Mouse (Mus musculus) cerebellum, adult 2 months (tissue): ENCODE results near the gene Slc22a21.

Experiments
- CTCF ChIP-seq: fragments of 200-500 bp; IDR thresholded peaks from 2 replicates; pipeline ENCODE4 v1.5.1; 2011; ENCODE audit warnings: low read depth, mild to moderate bottlenecking, control low read depth, low read length, moderate library complexity, borderline replicate concordance; ENCODE audit not compliant: insufficient read depth
- POLR2A ChIP-seq: fragments of 200-500 bp; IDR thresholded peaks from 2 replicates; pipeline ENCODE4 v1.6.1; 2011; ENCODE audit warnings: low read length, control low read depth, borderline replicate concordance; ENCODE audit not compliant: insufficient read depth

DNA sequence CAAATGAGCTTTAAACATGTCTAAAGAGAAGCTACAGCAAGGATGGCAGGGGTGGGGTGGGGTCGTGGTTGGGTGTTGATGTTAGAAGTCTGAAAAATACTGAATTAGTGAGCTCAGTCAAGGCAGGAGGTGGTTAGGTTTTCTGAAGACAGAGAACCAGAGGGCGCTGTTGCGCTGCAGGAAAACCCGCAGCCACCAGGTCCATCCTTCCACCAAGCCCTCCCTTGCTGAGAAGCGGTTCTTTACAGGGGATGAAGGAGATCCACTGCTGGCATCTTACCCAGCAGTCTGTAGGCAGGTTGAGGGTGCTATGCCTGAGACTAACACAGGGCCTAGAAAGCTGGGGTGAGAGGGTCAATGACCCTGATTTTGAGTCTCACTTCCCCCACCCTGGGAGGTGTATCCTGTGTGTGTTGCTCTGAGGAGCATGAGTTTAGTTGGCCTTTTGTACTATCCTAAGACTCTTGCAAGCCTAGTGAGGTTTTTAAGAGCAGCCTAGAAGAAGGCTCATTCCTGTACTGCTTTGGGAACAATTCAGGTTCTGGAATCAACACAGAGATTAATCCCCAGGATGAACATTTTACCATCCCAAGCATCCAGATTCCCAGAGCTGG lies 22.1 kb upstream of the Slc22a21 start:
- TF ChIP-seq POLR2A (no peak), CTCF (peak; percentile 95)
